Mouse (Mus musculus): Measurements from ENCODE around the gene Mrpl47.

DNA sequence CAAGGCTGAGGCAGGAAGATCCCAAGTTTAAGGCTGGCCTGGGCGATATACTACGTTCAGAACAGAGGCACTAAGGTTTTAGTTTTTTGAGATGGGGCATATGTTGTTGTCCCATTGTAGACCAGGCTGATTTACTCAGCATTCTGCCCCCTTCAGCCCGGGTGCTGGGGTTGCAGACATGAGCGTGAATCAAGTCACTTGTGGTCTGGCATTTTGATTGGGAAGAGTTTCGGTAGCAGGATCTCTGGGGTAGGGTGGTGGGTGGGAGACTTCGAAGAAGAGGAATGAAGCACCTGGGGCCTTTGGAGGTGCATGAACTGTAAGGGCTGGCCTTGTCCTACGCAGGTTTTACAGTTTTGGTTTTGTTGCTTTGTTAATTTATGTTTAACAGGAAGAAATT, 13.2 kb downstream of the Mrpl47 start:
- no peak for TF ChIP-seq GATA1 (IDR thresholded peaks at IDR 0.05; ENCODE audit: low read length)
- TF ChIP-seq TAL1 (IDR thresholded peaks at IDR 0.05; ENCODE audit: low read length) = no peak
